1 mouse cellular context compared by ENCODE assay signal in genomic region chr19:7068136-7068535, GRCm38 (mm10).
A peak's percentile ranks its signal among the peaks of the same experiment; 100 is the strongest.
TF ChIP-seq lines count a peak whose summit lies in the region.

No protein-coding gene starts in this region.

TF ChIP-seq in MEL, 35 proteins besides CTCF, POLR2A, EP300 and RAD21:
- TF ChIP-seq MAX (IDR thresholded peaks at IDR 0.05; ENCODE audit: low read length) (no peak), MEF2A (IDR thresholded peaks at IDR 0.05; ENCODE audit: extremely low read depth, insufficient replicate concordance, low read depth, low read length, poor library complexity, severe bottlenecking) (no peak), MAFK (IDR thresholded peaks at IDR 0.05; ENCODE audit: borderline replicate concordance, low read depth, low read length) (no peak), UBTF (IDR thresholded peaks at IDR 0.05; ENCODE audit: borderline replicate concordance, insufficient read depth, low read depth, low read length) (no peak), CHD1 (IDR thresholded peaks at IDR 0.05; ENCODE audit: low read depth, low read length) (no peak), NELFE (IDR thresholded peaks at IDR 0.05; ENCODE audit: low read depth, low read length) (no peak), ETS1 (IDR thresholded peaks at IDR 0.05; ENCODE audit: low read depth, low read length) (no peak), GABPA (IDR thresholded peaks at IDR 0.05; ENCODE audit: low read depth, low read length) (no peak), JUND (IDR thresholded peaks at IDR 0.05; ENCODE audit: low read depth, low read length) (no peak), ZC3H11A (IDR thresholded peaks at IDR 0.05; ENCODE audit: low read depth, low read length) (peak; percentile 91), RCOR1 (IDR thresholded peaks at IDR 0.05; ENCODE audit: low read depth, low read length) (no peak), TBP (IDR thresholded peaks at IDR 0.05; ENCODE audit: low read depth, low read length) (no peak), ZKSCAN1 (IDR thresholded peaks at IDR 0.05; ENCODE audit: low read depth, low read length) (no peak), SIN3A (IDR thresholded peaks at IDR 0.05; ENCODE audit: low read length) (peak; percentile 56), MYC (IDR thresholded peaks at IDR 0.05; ENCODE audit: low read depth, low read length) (no peak), ZMIZ1 (IDR thresholded peaks at IDR 0.05; ENCODE audit: low read depth, low read length) (no peak), MXI1 (IDR thresholded peaks at IDR 0.05; ENCODE audit: low read depth, low read length) (no peak), USF1 (IDR thresholded peaks at IDR 0.05; ENCODE audit: low read depth, low read length) (no peak), HCFC1 (IDR thresholded peaks at IDR 0.05; ENCODE audit: low read depth, low read length) (no peak), TCF12 (IDR thresholded peaks at IDR 0.05; ENCODE audit: low read depth, low read length) (0 out of 2 replicates have a peak, but pooled peaks have one; percentile 19), CHD2 (IDR thresholded peaks at IDR 0.05; ENCODE audit: low read length) (no peak), USF2 (IDR thresholded peaks at IDR 0.05; ENCODE audit: borderline replicate concordance in 1 of 2, insufficient read depth in 1 of 2, low read depth in 1 of 2, low read length in 2 of 2) (no peak), NRF1 (IDR thresholded peaks at IDR 0.05; ENCODE audit: insufficient read depth, low read depth, low read length, poor library complexity, severe bottlenecking) (no peak), E2F4 (IDR thresholded peaks at IDR 0.05; ENCODE audit: borderline replicate concordance, low read depth, low read length) (no peak), POLR2AphosphoS2 (IDR thresholded peaks at IDR 0.05; ENCODE audit: low read length) (no peak), ELF1 (IDR thresholded peaks at IDR 0.05; ENCODE audit: low read depth, low read length) (no peak), MYB (IDR thresholded peaks at IDR 0.05; ENCODE audit: low read depth, low read length) (no peak), MAZ (IDR thresholded peaks at IDR 0.05; ENCODE audit: low read depth, low read length) (no peak), POLR2AphosphoS5 (IDR thresholded peaks at IDR 0.05; ENCODE audit: borderline replicate concordance, low read depth, low read length) (no peak), SMC3 (IDR thresholded peaks at IDR 0.05; ENCODE audit: low read depth, low read length) (peak; percentile 93), ZNF384 (IDR thresholded peaks at IDR 0.05; ENCODE audit: low read depth, low read length) (peak; percentile 49; the same call in 1 of the 2 replicates), BHLHE40 (IDR thresholded peaks at IDR 0.05; ENCODE audit: borderline replicate concordance, low read depth, low read length) (no peak), KAT2A (conservative IDR thresholded peaks at IDR 0.05; ENCODE audit: low read depth, low read length) (no peak), GATA1 (IDR thresholded peaks at IDR 0.05; ENCODE audit: low read depth, low read length) (no peak), TAL1 (IDR thresholded peaks at IDR 0.05; ENCODE audit: low read length) (no peak)
